Mouse (Mus musculus) midbrain, postnatal 0 days (tissue): Measurements from ENCODE around the gene Tspan1. TPM values are rescaled to one million over a fixed set of nuclear protein-coding genes. Genes with fewer than 3 reads are reported as not detected.
A peak's percentile ranks its signal among the peaks of the same experiment; 100 is the strongest.

Source experiments
- ATAC-seq: fragments of 200-750 bp; cut with Nextera tagmentation; 2 replicates; pipeline ENCODE4 v1.8.0; 2017; ENCODE audit warnings: moderate number of reproducible peaks, mild to moderate bottlenecking, moderate TSS enrichment, moderate library complexity; ENCODE audit not compliant: low FRiP score
- DNase-seq: peaks from one replicate; pipeline ENCODE4 v3.0.0-alpha.2; 2015; ENCODE audit warnings: low spot score
- H3K27ac ChIP-seq: fragments of 300-500 bp; sonication (generic); 2 replicates; pipeline ENCODE4 v1.5.1; 2014; ENCODE audit warnings: low read depth, mild to moderate bottlenecking, low read length, mixed read lengths
- H3K27me3 ChIP-seq: fragments of 300-500 bp; sonication (generic); 2 replicates; pipeline ENCODE4 v1.6.1; 2014; ENCODE audit warnings: low read length, control low read depth, mixed read lengths; ENCODE audit not compliant: insufficient read depth
- H3K36me3 ChIP-seq: fragments of 300-500 bp; sonication (generic); 2 replicates; pipeline ENCODE4 v1.6.1; 2014; ENCODE audit warnings: low read length, control low read depth, mixed read lengths; ENCODE audit not compliant: insufficient read depth
- H3K4me1 ChIP-seq: fragments of 300-500 bp; sonication (generic); 2 replicates; pipeline ENCODE4 v1.6.1; 2014; ENCODE audit warnings: mild to moderate bottlenecking, control low read depth, antibody characterized with exemption, low read length, mixed read lengths; ENCODE audit not compliant: insufficient read depth
- H3K4me2 ChIP-seq: fragments of 300-500 bp; sonication (generic); 2 replicates; pipeline ENCODE4 v1.6.1; 2014; ENCODE audit warnings: low read depth, mild to moderate bottlenecking, low read length, mixed read lengths; ENCODE audit not compliant: poor library complexity, severe bottlenecking
- H3K4me3 ChIP-seq: fragments of 300-500 bp; sonication (generic); 2 replicates; pipeline ENCODE4 v1.5.1; 2014; ENCODE audit warnings: low read depth, mild to moderate bottlenecking, low read length, moderate library complexity
- H3K9ac ChIP-seq: fragments of 300-500 bp; sonication (generic); replicated peaks from 2 replicates; pipeline ENCODE4 v1.6.1; 2014; ENCODE audit warnings: mild to moderate bottlenecking, low read length, moderate library complexity, mixed read lengths; ENCODE audit not compliant: poor library complexity, severe bottlenecking
- H3K9me3 ChIP-seq: fragments of 300-500 bp; sonication (generic); 2 replicates; pipeline ENCODE4 v1.6.1; 2016; ENCODE audit warnings: low read length, control low read depth
- CTCF ChIP-seq: IDR thresholded peaks from 2 replicates; pipeline ENCODE4 v1.5.1; 2016; ENCODE audit warnings: antibody characterized with exemption, mild to moderate bottlenecking
- WGBS: fragments of 180-500 bp; shearing (Covaris S2); extraction: QIAGEN DNeasy Blood & Tissue Kit; methylation state at CpG from one replicate; pipeline ENCODE4 v1.1.7; 2014; 5-methylcytosine and 5-hydroxymethylcytosine counted together
- polyA plus RNA-seq: library from polyadenylated mRNA; unstranded; fragments of >200 nt; fragmentation: Nextera tagmentation; extraction: Ambion mirVana; gene quantifications from 2 replicates; pipeline ENCODE4 v1.2.1, GENCODE M21; 2015
- total RNA-seq: library from RNA; depleted of rRNA; stranded (reverse); fragments of >200 nt; gene quantifications from 2 replicates; pipeline ENCODE4 v1.2.3, GENCODE M21; 2014

Gene Tspan1
- total and polyA plus RNA-seq, 2 experiments from 2014 or later, result 0.26 to 0.77 TPM

DNA sequence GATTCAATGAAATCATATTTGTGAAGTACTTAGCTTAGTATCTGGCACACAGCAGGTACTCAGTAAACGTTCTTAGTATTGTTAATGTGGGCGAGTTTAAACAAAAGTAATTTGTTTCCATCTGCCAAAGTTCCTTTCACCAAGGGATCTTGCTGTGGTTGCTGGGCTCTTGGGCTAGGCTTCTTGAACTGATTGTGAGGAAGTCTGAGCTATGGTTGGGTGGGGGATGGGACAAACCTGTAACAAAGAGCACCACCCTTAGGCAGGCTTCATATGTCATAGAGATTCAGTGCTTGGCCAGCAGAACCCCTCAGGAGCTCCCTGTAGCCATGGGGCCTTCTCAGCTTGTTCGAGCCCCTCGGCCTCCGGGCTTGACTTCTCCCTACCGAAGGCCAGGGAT, 5.7 kb upstream of the Tspan1 start, which contains the start of the genes 1700042G07Rik and Gm49337:
1700042G07Rik (plus strand) TSS at position 301 of the 400 bp plus-strand sequence.
Gm49337 (plus strand) TSS at position 313 of the 400 bp plus-strand sequence.
- ATAC-seq (no peak), DNase-seq (no peak)
- no peak within 1 kb of the TSS for H3K4me3 ChIP-seq
- H3K9me3 ChIP-seq, result no peaks in the 10 kb centered on the region
- H3K9ac ChIP-seq, result no peak within 1 kb of the TSS
- H3K4me2 ChIP-seq, result no peak within 1 kb of the TSS
- 86% methylated on average over 6 of the region's 6 CpGs for WGBS
- H3K27me3 ChIP-seq, result no peaks in the 10 kb centered on the region
- no peaks in the 10 kb centered on the region; the same call in 1 of the 2 replicates for H3K4me1 ChIP-seq
- no peaks in the 10 kb centered on the region for H3K36me3 ChIP-seq
- no peak for TF ChIP-seq CTCF
- H3K27ac ChIP-seq, result no peak within 1 kb of the TSS

DNA sequence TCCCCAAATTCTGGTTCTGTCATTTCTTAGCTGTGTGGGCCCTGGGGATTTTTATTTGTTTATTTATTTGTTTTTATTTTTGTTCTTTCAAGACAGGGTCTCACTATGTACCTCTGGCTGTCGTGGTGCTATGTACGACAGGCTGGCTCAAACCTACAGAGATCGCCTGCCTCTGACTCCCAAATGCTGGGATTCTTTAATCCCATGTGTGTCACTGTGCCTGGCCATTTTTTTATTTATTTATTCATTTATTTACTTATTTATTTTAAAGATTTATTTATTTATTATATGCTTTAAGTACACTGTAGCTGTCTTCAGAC, 1.9 kb upstream of the Tspan1 start:
- 65% methylated on average over 3 of the region's 3 CpGs for WGBS
- no peak for ATAC-seq
- TF ChIP-seq CTCF, result no peak

DNA sequence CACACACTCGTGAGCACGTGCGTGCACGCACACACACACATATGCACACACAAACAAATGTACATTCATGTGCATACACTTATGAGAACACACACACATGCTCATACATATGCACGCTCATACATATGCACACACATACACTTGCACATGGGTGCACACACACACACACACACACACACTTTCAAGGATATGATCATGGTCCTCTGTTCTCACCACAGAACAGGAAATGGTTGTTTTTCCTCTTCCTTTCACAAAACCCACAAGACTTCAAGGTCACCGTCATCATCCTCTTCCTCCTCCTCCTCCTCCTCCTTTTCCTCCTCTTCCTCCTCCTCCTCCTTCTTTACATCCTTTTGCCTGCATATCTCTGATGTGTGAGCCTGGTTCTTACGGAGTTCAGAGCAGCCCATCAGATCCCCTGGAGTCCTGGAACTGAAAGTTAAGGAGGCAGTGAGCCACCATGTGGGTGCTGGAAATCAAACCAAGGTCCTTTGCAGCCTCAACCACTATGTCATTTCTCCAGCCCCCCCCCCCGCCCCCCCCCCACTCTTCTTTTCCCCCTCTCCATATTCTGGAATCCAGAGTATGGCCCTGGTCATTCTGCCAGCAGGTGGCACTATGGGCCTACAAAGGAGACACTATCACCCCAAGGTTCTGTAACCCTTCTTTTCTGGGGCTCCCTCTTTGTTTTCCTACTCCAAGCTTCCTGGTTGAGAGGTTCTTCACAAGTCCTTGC, 1.4 kb upstream of the Tspan1 start:
- H3K4me3 ChIP-seq, result no peak overlapping the region
- WGBS, result 80% methylated on average over 7 of the region's 8 CpGs
- no peaks in the 10 kb centered on the region for H3K4me1 ChIP-seq
- H3K27ac ChIP-seq, result no peak overlapping the region
- H3K9ac ChIP-seq, result no peak overlapping the region
- H3K36me3 ChIP-seq, result no peaks in the 10 kb centered on the region
- TF ChIP-seq CTCF, result peak; percentile 80
- no peak overlapping the region for H3K4me2 ChIP-seq
- peak; percentile 81 for DNase-seq
- peak; percentile 57 for ATAC-seq
- no peaks in the 10 kb centered on the region for H3K27me3 ChIP-seq
- H3K9me3 ChIP-seq, result no peaks in the 10 kb centered on the region

More for the DNA sequence above, 1.9 kb upstream of the Tspan1 start:
- no peak for DNase-seq
- no peak overlapping the region for H3K27ac ChIP-seq
- no peak overlapping the region for H3K4me3 ChIP-seq
- H3K4me1 ChIP-seq, result no peaks in the 10 kb centered on the region
- no peak overlapping the region for H3K9ac ChIP-seq
- H3K27me3 ChIP-seq, result no peaks in the 10 kb centered on the region
- no peak overlapping the region for H3K4me2 ChIP-seq
- H3K36me3 ChIP-seq, result no peaks in the 10 kb centered on the region
- H3K9me3 ChIP-seq, result no peaks in the 10 kb centered on the region

DNA sequence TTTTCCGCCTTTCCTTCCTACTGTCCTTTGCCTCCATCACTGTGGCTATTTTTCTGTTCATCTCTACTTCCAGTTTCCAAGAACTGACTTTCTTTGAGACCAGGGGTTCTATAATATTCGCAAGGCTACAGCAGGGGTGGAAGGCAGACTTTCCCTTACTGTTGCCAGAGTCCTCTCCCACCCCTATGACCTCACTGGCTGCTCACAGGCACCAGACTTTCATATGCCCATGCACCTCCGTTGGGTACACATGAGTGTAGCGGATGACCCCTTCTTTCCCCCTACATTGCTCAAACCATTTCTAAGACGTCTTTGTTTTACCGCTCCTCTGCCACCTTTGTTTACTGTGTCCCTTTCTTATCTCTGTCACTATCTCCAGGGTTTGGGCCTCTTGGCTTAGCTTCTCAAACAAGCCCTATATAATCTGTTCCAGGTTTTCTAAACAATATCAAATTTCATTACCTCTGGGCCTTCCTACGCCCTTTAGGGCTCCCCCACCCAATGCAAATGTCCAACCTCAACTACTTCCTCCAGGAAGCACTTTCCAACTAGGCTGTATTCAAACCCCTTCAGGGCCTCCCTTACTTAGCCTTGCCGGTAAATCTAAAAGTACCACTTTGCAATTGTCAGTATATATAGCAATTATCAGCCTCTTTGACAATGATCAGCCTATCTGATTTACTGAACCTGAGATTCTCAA, 1.5 kb downstream of the Tspan1 start:
- H3K36me3 ChIP-seq, result no peaks in the 10 kb centered on the region
- H3K4me3 ChIP-seq, result no peak overlapping the region
- no peaks in the 10 kb centered on the region for H3K4me1 ChIP-seq
- ATAC-seq (no peak), DNase-seq (no peak)
- H3K27me3 ChIP-seq, result no peaks in the 10 kb centered on the region
- TF ChIP-seq CTCF, result no peak
- no peak overlapping the region for H3K4me2 ChIP-seq
- 76% methylated on average over 8 of the region's 8 CpGs for WGBS
- H3K27ac ChIP-seq, result no peak overlapping the region
- H3K9me3 ChIP-seq, result no peaks in the 10 kb centered on the region
- no peak overlapping the region for H3K9ac ChIP-seq

DNA sequence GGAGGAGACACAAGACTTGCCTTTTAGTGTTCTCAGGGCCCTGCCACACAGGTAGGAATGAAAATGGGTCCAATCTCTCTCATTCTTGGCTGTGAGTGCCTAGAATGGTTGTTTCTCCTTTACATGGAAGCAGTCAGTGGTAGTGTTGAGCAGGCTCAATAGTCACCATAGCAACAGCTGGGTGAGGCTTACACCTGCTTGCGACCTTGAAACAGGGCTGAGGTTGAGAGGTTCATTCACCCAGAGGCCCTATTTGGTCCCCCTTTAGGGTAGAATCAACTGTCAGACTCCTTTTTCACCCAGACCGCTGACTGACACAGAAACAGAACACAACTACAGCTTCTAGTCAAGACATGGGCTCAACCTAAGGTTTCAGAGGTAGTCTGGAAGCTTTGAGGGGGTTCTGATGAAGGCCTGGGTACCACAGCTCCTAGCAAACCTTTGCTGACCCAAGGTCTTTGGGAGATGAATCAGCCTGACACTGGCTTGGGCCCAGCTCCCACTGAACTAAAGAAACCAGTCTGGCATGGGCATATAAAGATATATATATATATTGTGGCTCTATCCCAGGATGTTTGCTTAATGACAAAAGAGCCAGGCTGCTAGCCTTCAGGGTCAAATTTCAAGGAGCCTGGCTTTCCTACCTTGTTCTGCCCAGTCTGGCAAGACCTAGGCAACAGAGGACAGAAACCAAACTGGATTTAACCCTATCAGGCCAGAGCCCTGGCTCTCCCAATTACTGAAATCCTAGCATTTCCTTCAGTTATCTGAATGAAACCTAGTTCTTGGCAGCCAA, 2.4 kb downstream of the Tspan1 start:
- H3K9me3 ChIP-seq, result no peaks in the 10 kb centered on the region
- no peaks in the 10 kb centered on the region for H3K27me3 ChIP-seq
- no peak overlapping the region for H3K4me2 ChIP-seq
- no peak overlapping the region for H3K4me3 ChIP-seq
- no peak overlapping the region for H3K27ac ChIP-seq
- no peak overlapping the region for H3K9ac ChIP-seq
- no peaks in the 10 kb centered on the region for H3K36me3 ChIP-seq
- no peak for TF ChIP-seq CTCF
- no peaks in the 10 kb centered on the region for H3K4me1 ChIP-seq
- 84% methylated on average over 2 of the region's 2 CpGs for WGBS
- no peak for DNase-seq
- ATAC-seq, result no peak

DNA sequence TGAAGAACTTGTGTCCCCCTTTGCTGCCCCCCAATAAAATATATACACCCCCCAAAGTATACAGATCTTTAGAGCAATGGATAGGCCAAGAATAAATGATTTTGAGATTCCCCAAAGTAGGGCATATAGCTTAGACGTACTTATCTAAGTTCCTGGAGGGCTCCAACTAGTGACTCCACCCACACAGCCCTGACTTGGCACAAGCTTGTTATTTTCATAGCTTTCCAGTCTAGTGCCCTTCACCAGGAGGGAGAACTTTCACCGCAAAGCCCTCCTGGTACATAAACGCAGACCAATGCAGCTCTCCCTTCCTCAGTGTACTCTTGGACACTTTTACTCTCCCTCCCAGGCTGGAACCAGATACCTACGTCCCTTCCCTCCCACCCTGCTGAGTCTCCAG, 5.3 kb downstream of the Tspan1 start:
- Histone ChIP-seq H3K27me3 (no peaks in the 10 kb centered on the region), H3K9ac (no peak overlapping the region), H3K9me3 (no peaks in the 10 kb centered on the region), H3K27ac (no peak overlapping the region), H3K4me1 (no peaks in the 10 kb centered on the region), H3K36me3 (peaks cover 19% of the 10 kb centered on the region), H3K4me2 (no peak overlapping the region), H3K4me3 (no peak overlapping the region)
- no peak for TF ChIP-seq CTCF
- ATAC-seq (no peak), DNase-seq (no peak)
- 81% methylated on average over 4 of the region's 4 CpGs for WGBS
